Mouse (Mus musculus) liver, adult 2 months (tissue): ENCODE results near the gene Itga8.

ENCODE experiments used
- CTCF ChIP-seq: fragments of 200-500 bp; IDR thresholded peaks from 2 replicates; pipeline ENCODE4 v1.5.1; 2011; ENCODE audit warnings: low read depth, low read length, control low read depth
- POLR2A ChIP-seq: fragments of 200-500 bp; IDR thresholded peaks from 2 replicates; pipeline ENCODE4 v1.6.1; 2011; ENCODE audit warnings: low read length, control low read depth; ENCODE audit not compliant: insufficient read depth; ENCODE audit errors: extremely low read depth

- TF ChIP-seq CTCF: no peak
- no peak for TF ChIP-seq POLR2A
Measured at GRCm38 (mm10) chr2:12228335-12228734, 73.4 kb downstream of the Itga8 start.
